Mouse (Mus musculus) telencephalon, adult 2 months (tissue): Measurements from ENCODE around the gene Tbc1d25.

Experiments
- DNase-seq: peaks from one replicate; pipeline ENCODE4 v3.0.0-alpha.2; 2011; ENCODE audit warnings: low read depth, low spot score

Gene Tbc1d25

GRCm38 (mm10) chrX:8175504-8176385 lies at the start of gene Tbc1d25:
Gene Tbc1d25, minus strand, starts transcription at chrX:8176181.
- DNase-seq, result peak; percentile 64

GRCm38 (mm10) chrX:8223473-8223872 lies 47.5 kb upstream of the Tbc1d25 start:
- DNase-seq, result no peak

- DNase-seq, result peak; percentile 35
Observed at GRCm38 (mm10) chrX:8222678-8223421, 46.9 kb upstream of the Tbc1d25 start.

- DNase-seq, result peak; percentile 83
Observed at GRCm38 (mm10) chrX:8222296-8222677, 46.3 kb upstream of the Tbc1d25 start.

GRCm38 (mm10) chrX:8219651-8220050 lies 43.7 kb upstream of the Tbc1d25 start:
- no peak for DNase-seq

GRCm38 (mm10) chrX:8218114-8218513 lies 42.1 kb upstream of the Tbc1d25 start:
- no peak for DNase-seq

- DNase-seq, result peak; percentile 46
Observed at GRCm38 (mm10) chrX:8217383-8217782, 41.4 kb upstream of the Tbc1d25 start.

GRCm38 (mm10) chrX:8211490-8212207 lies 35.7 kb upstream of the Tbc1d25 start:
- no peak for DNase-seq

- DNase-seq, result no peak
Observed at GRCm38 (mm10) chrX:8209720-8210119, 33.7 kb upstream of the Tbc1d25 start.

- DNase-seq, result no peak
Observed at GRCm38 (mm10) chrX:8207224-8207623, 31.2 kb upstream of the Tbc1d25 start.

GRCm38 (mm10) chrX:8206694-8207197 lies 30.8 kb upstream of the Tbc1d25 start:
- DNase-seq, result no peak

GRCm38 (mm10) chrX:8206015-8206693 lies 30.2 kb upstream of the Tbc1d25 start, which contains the start of gene Porcn:
Gene Porcn, minus strand, starts transcription at chrX:8206525.
- DNase-seq, result peak; percentile 69

- DNase-seq, result no peak
Observed at GRCm38 (mm10) chrX:8205551-8205950, 29.6 kb upstream of the Tbc1d25 start.

- no peak for DNase-seq
Observed at GRCm38 (mm10) chrX:8205088-8205487, 29.1 kb upstream of the Tbc1d25 start.

- DNase-seq, result no peak
Observed at GRCm38 (mm10) chrX:8204076-8204475, 28.1 kb upstream of the Tbc1d25 start.

GRCm38 (mm10) chrX:8203105-8203504 lies 27.1 kb upstream of the Tbc1d25 start:
- DNase-seq, result no peak

- DNase-seq, result no peak
Observed at GRCm38 (mm10) chrX:8193419-8193723, 17.4 kb upstream of the Tbc1d25 start, which contains the start of gene Ebp. Gene Ebp, minus strand, starts transcription at chrX:8193512.

- DNase-seq, result peak; percentile 86
Observed at GRCm38 (mm10) chrX:8192640-8193418, 16.8 kb upstream of the Tbc1d25 start.

- DNase-seq, result no peak
Observed at GRCm38 (mm10) chrX:8192126-8192639, 16.2 kb upstream of the Tbc1d25 start.

- DNase-seq, result no peak
Observed at GRCm38 (mm10) chrX:8182871-8183540, 7.0 kb upstream of the Tbc1d25 start.
